Mouse (Mus musculus) CD4-positive, CD25-positive, alpha-beta regulatory T cell, adult 4 months (primary cell): ENCODE results near the gene Abca12. TPM values are rescaled to one million over a fixed set of nuclear protein-coding genes. Genes with fewer than 3 reads are reported as not detected.

Experiments
- ATAC-seq: one replicate; pipeline ENCODE4 v1.8.0; 2017
- polyA plus RNA-seq, 2 experiments: library from polyadenylated mRNA; unstranded; fragments of 100-300 nt; shearing (Covaris generic); gene quantifications; one replicate each; pipeline ENCODE4 v1.2.1; 2017

Abca12 gene
- not detected for polyA plus RNA-seq

DNA sequence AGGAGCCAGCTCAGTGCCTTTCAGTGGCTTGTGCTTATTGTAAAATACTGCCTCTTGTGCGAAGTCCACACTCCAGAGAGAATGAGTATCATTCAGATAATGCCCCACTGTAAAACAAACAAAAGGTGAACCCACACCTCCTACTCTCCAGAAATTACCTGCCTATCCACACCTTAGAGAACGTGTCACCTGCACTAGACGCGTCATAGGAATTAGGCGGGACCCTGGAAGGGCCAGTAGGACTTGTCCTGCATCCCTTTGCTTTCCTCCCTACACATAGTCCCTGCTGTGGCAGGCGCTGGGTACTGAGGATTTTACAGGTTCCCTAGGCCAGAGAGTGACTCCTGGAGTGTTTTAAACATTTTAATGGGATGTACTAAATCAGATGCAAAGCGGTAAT lies at the start of gene Abca12:
Gene Abca12, minus strand, starts transcription at position 101 of the 400 bp plus-strand sequence.
- ATAC-seq, result no peak

DNA sequence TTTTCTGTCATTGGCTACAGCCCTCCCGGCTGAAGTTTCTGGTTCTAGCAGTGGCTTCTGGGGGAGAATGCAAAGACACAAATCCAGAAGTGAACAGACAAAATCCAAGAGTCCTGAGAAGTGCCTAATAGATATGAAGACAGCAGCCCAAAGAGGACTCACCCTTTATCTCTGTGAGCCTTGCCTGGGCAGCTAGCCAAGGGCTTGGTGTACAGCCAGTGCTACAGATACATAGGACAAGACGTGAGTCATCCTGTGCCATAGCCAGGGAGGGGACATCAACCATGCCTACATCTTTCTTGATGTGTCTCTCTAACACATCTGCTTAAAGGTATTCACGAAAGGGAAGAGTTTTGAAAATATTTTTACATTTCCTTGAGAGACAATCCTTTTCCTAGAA lies 43.3 kb upstream of the Abca12 start:
- ATAC-seq, result no peak

- no peak for ATAC-seq
Measured at GRCm38 (mm10) chr1:71447424-71447823, 32.7 kb upstream of the Abca12 start.

DNA sequence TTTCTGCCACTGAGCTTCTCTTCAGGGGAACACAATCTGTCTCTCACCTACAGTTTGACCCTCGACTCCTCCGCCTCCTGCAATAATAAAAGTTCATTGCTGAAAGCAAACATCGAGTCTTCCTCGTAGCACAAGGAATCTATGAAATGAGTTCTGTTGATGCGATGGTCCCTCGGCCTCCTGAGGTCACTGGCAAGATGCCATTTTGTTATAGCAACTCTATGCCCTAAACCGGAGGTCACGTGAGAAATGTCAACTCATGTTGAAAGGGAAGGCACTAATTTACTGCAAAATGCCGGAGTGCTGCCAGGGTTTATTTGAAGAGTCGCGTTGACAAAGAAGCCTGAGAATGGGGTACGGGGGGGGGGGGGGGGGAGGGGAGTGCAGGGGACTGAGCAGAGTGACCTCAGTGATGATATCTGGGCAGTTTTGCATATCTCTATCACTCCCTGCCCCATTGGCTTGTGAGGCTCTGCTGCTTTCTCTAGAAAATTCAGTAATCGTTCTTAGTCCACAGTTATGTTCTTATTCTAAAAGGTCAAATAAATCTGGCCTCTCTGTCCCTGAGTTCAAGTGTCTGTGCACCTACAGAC lies 7.1 kb upstream of the Abca12 start:
- no peak for ATAC-seq

- ATAC-seq, result no peak
Measured at GRCm38 (mm10) chr1:71418467-71418866, 3.8 kb upstream of the Abca12 start.

GRCm38 (mm10) chr1:71417951-71418350 lies 3.2 kb upstream of the Abca12 start:
- ATAC-seq, result no peak

GRCm38 (mm10) chr1:71414084-71414483 lies 626 bp downstream of the Abca12 start:
- no peak for ATAC-seq

DNA sequence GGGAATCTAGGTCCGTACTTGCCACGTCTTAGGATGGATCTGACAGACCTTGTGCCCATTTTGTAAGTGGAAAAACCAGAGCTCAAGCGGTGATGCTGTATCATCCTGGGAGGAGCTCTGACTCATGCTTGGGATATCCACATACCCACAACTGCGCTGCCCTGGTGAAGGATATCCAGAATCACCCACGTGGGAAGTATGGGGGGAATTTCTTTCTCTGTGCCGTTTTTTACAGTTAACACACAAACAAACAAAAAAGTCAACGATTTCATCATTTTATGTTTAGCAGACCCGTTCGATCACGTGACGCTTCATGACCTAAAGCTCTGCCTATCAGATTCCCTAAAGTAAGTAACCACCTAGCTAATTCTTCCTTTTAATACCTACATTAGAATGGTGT lies 1.6 kb downstream of the Abca12 start:
- no peak for ATAC-seq

DNA sequence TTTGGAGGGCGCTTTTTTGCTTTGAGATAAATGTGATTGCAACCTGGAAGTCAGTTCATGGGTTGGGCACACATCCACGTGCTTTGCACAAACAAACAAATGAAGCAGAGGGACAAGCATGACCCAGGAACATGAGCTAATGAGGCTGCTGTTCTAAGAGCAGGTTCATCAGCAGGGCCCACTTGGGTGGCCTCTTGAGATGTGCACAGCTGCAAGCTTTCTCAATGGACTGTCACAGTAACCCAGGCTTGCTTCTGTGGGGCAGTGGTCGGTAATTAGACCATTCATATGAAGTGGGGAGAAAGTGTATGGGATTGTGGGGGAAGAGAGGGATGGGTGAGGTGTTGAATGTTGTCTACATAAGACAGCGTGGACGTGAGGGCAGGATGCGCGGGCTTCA lies 7.0 kb downstream of the Abca12 start:
- no peak for ATAC-seq

DNA sequence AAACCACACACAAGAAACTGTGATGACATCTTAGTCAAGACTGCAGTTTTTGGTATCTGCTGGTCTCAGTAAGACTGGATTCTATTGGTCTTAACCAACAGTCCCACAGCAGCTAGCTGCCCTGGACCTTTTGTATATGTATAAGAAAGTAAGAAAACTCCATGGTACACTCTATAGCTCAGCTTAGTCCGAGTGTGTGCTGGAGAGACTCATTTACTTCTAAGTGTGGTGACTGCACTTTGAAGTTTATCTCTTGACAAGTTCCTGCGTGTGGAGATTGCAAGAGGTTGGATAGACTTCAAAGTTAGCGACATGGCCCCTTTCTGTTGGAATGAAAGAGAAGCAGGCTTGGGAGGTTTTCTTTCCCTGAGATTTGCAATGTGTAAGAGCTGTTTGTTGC lies 17.1 kb downstream of the Abca12 start:
- ATAC-seq, result no peak

GRCm38 (mm10) chr1:71396105-71396504 lies 18.6 kb downstream of the Abca12 start:
- ATAC-seq, result no peak

DNA sequence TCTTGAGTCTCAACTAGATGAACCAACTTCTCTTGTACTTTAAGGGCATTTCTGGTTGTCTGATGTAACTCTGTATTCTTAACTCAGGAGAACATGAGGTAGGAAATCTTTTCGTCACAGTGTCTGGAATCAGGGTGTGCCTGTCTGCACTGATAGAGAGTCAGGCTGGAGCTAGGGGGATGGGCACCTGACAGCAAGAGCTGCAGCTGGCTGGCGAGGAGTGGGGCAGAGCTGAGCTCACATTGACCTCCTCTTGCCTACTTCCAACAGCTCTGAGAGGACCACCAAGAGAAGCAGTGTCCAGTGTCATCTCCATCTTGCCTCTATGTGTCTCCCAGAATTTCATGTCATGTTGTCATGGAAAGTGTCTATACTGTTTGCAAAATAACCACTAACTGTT lies 20.5 kb downstream of the Abca12 start:
- no peak for ATAC-seq

GRCm38 (mm10) chr1:71393489-71393888 lies 21.2 kb downstream of the Abca12 start:
- ATAC-seq, result no peak

DNA sequence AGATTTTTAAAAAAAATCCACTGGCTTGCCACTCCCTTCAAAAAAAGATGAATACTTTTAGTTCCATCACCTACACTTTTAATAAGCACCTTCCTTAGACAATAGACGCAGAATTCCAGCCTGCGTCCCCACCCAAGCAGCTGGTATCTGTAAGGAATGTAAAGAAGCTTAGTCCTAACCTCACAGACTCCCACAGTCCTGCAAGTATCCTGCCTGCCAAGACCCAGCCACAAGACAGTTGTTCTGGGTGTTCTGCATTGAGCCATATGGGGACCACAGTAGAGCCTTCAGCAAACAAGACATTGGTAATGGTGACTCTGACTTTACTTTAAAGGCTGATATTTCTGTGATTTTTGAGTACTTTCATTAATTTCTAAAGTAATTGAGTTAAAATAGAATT lies 22.2 kb downstream of the Abca12 start:
- no peak for ATAC-seq

- no peak for ATAC-seq
Measured at GRCm38 (mm10) chr1:71386593-71386992, 28.1 kb downstream of the Abca12 start.

DNA sequence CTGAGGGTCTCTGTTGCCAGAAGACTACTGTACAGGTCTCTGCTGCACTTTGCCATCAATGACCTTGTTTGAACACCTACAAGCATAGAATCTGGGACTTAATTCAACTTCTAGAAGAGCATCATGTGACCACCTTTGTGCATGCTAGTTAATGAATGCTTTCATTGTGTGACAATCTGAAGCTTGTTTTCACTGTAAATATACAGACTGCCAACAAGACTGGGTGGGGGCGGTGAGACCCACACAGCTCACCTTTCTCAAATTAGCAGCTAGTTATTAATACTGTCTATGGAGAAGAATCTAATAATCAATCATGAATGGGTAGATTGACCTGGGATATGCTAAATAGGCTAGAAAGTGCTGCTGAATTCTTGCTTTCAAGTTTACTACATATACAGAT lies 30.6 kb downstream of the Abca12 start:
- ATAC-seq, result no peak

- ATAC-seq, result no peak
Measured at GRCm38 (mm10) chr1:71373090-71373489, 41.6 kb downstream of the Abca12 start.

DNA sequence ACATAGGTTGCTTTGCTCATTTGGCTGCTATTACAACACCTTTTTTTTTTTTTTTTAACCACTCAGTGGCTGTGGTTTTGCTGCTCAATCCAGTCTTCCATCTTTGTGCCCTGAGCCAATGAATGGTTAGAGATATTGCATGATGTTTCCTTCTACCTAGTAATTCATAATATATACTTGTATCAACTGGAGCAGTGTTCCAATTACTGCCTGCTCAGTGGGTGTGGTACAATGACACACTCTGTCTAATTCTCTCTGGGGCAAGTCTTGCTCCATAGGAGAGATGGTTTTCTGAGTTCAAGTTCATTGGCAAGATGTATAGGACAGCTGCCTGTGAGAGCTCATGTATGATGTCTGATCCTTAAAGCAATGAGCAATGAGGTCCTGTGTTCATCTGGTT lies 44.4 kb downstream of the Abca12 start:
- ATAC-seq, result no peak

DNA sequence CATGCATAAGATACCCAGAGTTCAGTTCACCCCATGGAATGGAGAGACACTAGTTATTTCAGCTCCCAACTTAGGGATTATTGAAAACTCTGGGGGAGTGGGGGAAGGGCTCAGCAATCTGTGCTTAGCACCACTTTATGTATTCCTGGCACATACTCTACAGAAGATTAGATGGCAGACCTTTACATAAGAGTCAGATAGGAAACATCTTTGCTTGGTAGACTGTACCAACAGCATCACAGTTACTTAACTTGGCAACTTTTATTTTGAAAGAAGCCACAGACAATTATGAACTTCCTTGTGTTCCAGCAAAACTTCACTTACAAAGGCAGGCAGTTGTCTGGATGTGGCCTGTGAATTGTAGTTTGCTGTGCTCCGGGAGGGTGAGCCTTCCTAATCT lies 46.9 kb downstream of the Abca12 start:
- ATAC-seq, result no peak

DNA sequence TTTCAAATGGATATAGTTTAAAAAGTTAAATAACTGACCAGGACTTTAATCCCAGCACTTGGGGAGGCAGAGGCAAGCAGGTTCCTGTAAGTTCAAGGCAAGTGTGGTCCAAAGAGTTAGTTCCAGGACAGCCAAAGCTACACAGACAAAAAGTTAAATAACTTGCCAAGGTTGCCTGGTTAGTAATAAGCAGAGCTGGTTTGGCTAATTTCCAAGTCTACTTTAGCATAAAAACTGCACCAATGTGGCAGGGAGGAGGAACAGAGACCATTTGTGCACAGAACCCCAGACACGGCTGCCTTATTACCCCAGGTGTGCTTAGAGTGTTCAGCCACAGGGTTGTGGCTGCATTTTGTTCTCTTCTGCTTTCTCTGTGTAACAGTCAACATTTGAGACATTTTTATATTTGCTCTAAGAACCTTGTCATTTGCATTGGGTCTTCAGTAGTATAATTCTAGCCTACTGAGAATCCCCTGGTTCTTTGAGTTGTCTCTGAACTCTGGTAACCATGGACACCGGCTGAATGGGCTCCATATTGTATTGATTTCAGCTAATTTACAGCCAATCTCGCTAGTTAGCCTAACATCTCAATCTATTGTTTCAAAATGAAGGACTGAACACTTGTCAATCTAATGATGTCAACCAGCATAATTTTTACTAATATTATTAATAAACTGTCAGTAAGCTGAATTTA lies 71.7 kb downstream of the Abca12 start:
- no peak for ATAC-seq

DNA sequence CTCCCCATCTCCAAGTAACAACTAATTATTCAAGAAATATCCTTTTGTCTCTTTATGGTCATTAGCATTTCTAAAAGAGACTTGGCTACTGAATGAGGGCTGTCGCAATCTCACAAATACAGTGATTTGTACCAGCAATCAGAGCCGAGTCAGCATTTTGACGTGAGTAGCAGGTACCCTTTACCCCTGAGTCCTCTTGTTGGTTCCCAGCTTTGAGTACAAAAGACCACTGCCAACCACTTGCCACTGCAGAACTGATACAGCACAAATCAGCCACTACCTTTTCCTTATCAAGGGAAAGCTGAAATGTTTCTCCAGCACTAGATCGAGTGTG lies 72.5 kb downstream of the Abca12 start:
- no peak for ATAC-seq

DNA sequence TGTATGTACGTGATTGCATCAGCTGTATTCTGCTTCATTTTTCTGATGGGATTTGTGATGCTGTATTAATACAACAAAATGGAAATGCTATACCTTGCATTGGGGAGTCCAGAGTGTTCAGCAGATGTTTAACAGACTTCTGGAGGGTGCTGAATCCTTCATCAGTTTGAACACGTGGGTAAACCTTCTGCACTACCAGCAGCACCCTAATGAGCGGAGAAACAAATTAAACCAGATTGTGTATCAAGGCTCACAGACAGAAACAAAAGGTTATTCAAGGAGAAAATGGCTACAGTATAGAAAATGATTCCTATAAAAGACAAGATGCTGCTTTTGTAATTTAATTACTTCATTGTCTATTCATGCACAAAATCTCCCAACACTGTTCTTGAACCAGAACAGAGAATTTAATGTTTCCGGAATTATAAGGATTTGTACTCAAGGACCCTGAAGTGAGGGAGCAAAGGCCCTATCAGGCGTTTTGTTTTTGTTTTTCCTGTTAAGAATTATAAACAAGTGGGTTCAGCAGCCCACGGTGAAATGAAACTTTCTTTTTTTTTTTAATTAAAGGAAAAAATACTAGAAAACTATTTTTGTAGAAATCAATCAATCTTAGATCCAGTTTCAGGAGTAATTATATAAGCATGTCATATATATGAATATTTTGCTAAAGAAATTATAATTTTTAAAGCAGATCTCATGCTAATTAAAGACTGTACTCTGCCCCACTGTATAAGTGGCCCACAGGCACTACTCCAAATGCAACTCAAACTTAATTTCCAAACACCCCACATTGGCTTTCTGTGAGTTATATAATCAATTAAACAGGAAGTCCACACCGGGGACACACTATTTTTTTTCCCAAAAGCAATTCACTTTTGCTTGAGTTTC lies 73.1 kb downstream of the Abca12 start:
- ATAC-seq, result no peak

DNA sequence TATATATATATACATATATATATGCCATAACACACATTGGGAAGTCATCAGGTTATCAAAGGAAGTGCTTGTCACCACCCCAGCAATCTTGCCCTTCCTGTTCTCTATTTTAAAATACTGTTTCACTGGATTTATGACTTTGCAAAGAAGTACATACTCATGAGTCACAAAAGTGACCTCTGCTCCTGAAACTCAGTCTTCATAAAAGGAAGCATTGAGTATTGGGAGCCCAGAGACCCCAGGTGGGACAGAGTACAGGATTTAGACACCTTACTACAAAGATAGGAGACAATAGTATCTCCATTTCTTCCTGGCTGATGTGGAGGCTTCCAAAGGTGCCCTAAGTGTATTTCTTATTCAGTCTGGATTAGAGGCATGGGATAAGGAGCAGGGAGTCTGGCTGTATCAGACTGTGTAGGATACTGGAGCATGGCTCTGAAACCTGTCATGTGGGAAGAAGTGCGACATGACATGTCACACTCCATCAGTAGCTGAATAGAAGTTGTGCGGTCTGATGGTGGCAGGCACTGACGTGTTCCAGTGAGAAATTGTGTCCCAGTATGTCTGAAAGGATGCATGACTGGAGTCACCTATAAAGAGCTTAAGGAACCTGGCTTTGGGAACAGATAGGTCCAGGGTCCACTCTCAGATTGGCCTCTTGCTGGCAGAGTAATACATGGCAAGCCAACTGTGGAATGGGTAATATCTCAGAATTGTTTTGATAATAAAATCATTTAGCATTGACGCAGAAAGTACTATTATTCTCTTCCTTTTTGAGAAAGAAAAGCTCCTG lies 76.0 kb downstream of the Abca12 start:
- ATAC-seq, result no peak
